Mouse (Mus musculus) liver, postnatal 0 days (tissue): ENCODE measurements around the gene Mxra8. TPM values are rescaled to one million over a fixed set of nuclear protein-coding genes. Genes with fewer than 3 reads are reported as not detected.

Experiments used
- ATAC-seq: fragments of 200-750 bp; cut with Nextera tagmentation; 2 replicates; pipeline ENCODE4 v1.8.0; 2017; ENCODE audit warnings: mild to moderate bottlenecking, moderate library complexity
- DNase-seq: peaks from one replicate; pipeline ENCODE4 v3.0.0-alpha.2; 2016
- H3K27ac ChIP-seq: fragments of 300-500 bp; sonication (generic); 2 replicates; pipeline ENCODE4 v1.5.1; 2014; ENCODE audit warnings: antibody characterized with exemption, moderate library complexity, mild to moderate bottlenecking, low read depth
- H3K27me3 ChIP-seq: fragments of 300-500 bp; sonication (generic); 2 replicates; pipeline ENCODE4 v1.6.1; 2014; ENCODE audit warnings: low read length, control low read depth, mixed read lengths; ENCODE audit not compliant: insufficient read depth
- H3K36me3 ChIP-seq: fragments of 300-500 bp; sonication (generic); replicated peaks from 2 replicates; pipeline ENCODE4 v1.6.1; 2014; ENCODE audit warnings: mild to moderate bottlenecking, control low read depth, low read length, moderate library complexity, mixed read lengths; ENCODE audit not compliant: insufficient read depth
- H3K4me1 ChIP-seq: fragments of 300-500 bp; sonication (generic); 2 replicates; pipeline ENCODE4 v1.6.1; 2014; ENCODE audit warnings: antibody characterized with exemption, mild to moderate bottlenecking, control low read depth; ENCODE audit not compliant: insufficient read depth
- H3K4me2 ChIP-seq: fragments of 300-500 bp; sonication (generic); 2 replicates; pipeline ENCODE4 v1.6.1; 2014; ENCODE audit warnings: low read depth, mild to moderate bottlenecking, low read length, moderate library complexity, mixed read lengths
- H3K4me3 ChIP-seq: fragments of 300-500 bp; sonication (generic); 2 replicates; pipeline ENCODE4 v1.5.1; 2014; ENCODE audit warnings: low read depth, low read length
- H3K9ac ChIP-seq: fragments of 300-500 bp; sonication (generic); replicated peaks from 2 replicates; pipeline ENCODE4 v1.6.1; 2014; ENCODE audit warnings: mild to moderate bottlenecking, moderate library complexity
- H3K9me3 ChIP-seq: fragments of 300-500 bp; sonication (generic); 2 replicates; pipeline ENCODE4 v1.6.1; 2016; ENCODE audit warnings: mild to moderate bottlenecking, control low read depth, low read length, mixed read lengths
- CTCF ChIP-seq: sonication (generic); IDR thresholded peaks from 2 replicates; pipeline ENCODE4 v1.5.1; 2016; ENCODE audit warnings: antibody characterized with exemption, low read depth
- EP300 ChIP-seq: IDR thresholded peaks from 2 replicates; pipeline ENCODE4 v1.6.1; 2016; ENCODE audit warnings: antibody characterized with exemption, low read depth, mild to moderate bottlenecking
- WGBS: fragments of 180-500 bp; shearing (Covaris S2); extraction: QIAGEN DNeasy Blood & Tissue Kit; methylation state at CpG from one replicate; pipeline ENCODE4 v1.1.7; 2014; ENCODE audit not compliant: insufficient replicate concordance; 5-methylcytosine and 5-hydroxymethylcytosine counted together
- polyA plus RNA-seq: library from polyadenylated mRNA; unstranded; fragments of >200 nt; fragmentation: Nextera tagmentation; extraction: Ambion mirVana; gene quantifications from 2 replicates; pipeline ENCODE4 v1.2.1, GENCODE M21; 2015

Gene Mxra8
- polyA plus RNA-seq, 1 experiment from 2014 or later, result 14.4 TPM

DNA sequence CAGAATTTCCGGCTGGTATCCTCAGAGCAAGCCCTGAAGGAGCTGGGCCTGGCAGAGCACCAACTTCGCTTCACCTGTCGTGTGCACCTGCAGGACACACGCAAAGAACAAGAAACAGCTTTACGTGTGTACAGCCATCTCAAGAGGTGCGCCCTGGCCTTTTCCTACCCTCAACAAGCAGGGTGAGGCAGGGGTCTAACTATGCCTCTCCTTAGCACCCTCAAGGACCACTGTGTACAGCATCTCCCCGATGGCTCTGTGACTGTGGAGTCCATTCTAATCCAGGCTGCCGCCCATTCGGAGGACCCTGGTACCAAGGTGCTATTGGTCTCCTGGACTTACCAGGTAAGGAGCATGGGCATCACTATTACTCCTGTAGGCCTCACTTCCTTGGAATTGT is 48.7 kb downstream of the Mxra8 start:
- Histone ChIP-seq H3K4me3 (no peak overlapping the region), H3K4me2 (no peak overlapping the region), H3K9me3 (no peaks in the 10 kb centered on the region), H3K27me3 (no peaks in the 10 kb centered on the region), H3K4me1 (peaks cover 19% of the 10 kb centered on the region), H3K27ac (no peak overlapping the region), H3K9ac (no peak overlapping the region), H3K36me3 (peaks cover 40% of the 10 kb centered on the region)
- 90% methylated on average over 9 of the region's 9 CpGs for WGBS
- TF ChIP-seq EP300 (no peak), CTCF (no peak)
- ATAC-seq, result no peak
- DNase-seq, result no peak

DNA sequence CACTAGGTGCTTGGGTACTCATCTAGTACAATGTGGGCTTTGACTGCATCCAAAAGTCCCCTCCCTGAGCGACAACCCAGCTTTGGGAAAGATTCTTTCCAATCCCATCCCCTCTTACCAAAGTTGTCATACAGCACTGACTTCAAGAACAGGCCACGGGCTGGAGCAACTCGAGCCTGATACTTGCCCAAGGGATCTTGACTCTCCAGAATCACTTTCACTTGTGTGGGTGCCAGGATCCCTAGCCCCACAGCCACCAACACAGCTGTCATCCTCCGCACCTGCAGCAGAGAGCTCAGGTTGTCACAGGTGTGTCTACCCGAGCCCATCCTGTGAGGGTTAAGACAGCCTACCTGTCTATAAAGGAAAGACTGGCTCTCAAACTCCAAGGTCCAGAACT is 49.8 kb downstream of the Mxra8 start:
- peaks cover 29% of the 10 kb centered on the region for H3K4me1 ChIP-seq
- no peaks in the 10 kb centered on the region for H3K9me3 ChIP-seq
- peaks cover 40% of the 10 kb centered on the region for H3K36me3 ChIP-seq
- no peak for TF ChIP-seq CTCF
- TF ChIP-seq EP300, result no peak
- H3K9ac ChIP-seq, result no peak overlapping the region
- no peak overlapping the region for H3K4me2 ChIP-seq
- DNase-seq (no peak), ATAC-seq (no peak)
- WGBS, result 84% methylated on average over 5 of the region's 5 CpGs
- H3K4me3 ChIP-seq, result no peak overlapping the region
- no peak overlapping the region for H3K27ac ChIP-seq
- no peaks in the 10 kb centered on the region for H3K27me3 ChIP-seq

DNA sequence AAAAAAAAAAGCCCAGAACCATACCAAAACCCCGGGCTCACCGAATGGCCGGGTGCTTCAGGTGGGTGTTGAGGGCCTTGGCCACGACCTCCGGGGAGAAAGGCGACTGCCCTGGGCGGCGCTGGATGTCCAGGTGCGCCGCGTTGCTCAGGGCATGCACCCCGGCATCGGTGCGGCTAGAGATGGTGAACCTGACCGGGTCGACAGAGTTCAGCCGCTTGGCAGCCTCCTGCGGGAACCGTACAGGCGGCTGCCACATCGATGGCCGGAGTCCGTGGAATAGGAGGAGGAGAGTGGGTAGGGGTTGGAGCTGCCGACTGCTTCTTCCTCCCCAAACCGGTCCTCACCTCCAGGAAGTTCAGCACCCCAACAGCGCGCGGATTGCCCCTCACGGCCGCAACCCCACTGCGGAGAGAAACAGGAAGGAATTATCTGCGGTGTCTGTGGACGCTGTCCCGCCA is 51.6 kb downstream of the Mxra8 start:
- H3K4me2 ChIP-seq, result peak overlapping the region; percentile 99
- H3K27ac ChIP-seq, result no peak overlapping the region
- TF ChIP-seq CTCF, result no peak
- no peak for TF ChIP-seq EP300
- peaks cover 44% of the 10 kb centered on the region for H3K4me1 ChIP-seq
- peak overlapping the region; percentile 69 for H3K9ac ChIP-seq
- ATAC-seq, result no peak
- H3K27me3 ChIP-seq, result no peaks in the 10 kb centered on the region
- peak overlapping the region; percentile 95 for H3K4me3 ChIP-seq
- under 1% methylated on average over 34 of the region's 34 CpGs for WGBS
- peak; percentile 50 for DNase-seq
- H3K36me3 ChIP-seq, result peaks cover 29% of the 10 kb centered on the region
- H3K9me3 ChIP-seq, result no peaks in the 10 kb centered on the region

DNA sequence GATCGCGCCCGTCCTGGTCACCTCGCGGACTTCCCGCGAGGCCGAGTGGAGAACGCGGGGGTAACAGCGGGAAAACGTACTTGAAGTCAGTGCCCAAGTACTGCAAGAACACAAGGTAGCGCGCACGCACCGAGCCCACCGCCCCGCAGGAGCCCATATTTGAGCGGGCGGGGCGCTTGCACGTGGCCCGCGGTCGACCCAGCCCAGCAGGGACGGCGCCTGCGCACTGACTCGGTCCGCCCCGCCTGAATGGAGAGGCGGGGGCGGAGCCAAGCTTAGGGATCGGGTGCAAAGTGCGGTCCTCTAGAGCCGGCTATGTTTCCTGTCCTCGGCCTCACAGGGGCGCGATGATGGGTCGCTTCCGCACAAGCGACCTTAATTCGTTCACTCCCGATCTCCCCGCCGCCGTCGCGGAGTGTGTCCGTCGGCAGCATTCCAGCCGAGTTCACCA is 52.1 kb downstream of the Mxra8 start, which contains the start of the genes Pusl1 and Acap3:
Gene Pusl1 (minus strand): TSS at position 231 of the 451 bp plus-strand sequence.
Gene Acap3 (plus strand): TSS at position 272 of the 451 bp plus-strand sequence.
- Histone ChIP-seq H3K9me3 (no peaks in the 10 kb centered on the region), H3K9ac (peak within 1 kb of the TSS; percentile 98), H3K4me2 (peak within 1 kb of the TSS; percentile 99), H3K27me3 (no peaks in the 10 kb centered on the region), H3K4me1 (peaks cover 44% of the 10 kb centered on the region), H3K36me3 (peaks cover 34% of the 10 kb centered on the region), H3K4me3 (peak within 1 kb of the TSS; percentile 95), H3K27ac (peak within 1 kb of the TSS; percentile 100)
- no peak for TF ChIP-seq CTCF
- TF ChIP-seq EP300, result no peak
- DNase-seq (peak; percentile 98), ATAC-seq (peak; percentile 90)
- under 1% methylated on average over 52 of the region's 52 CpGs for WGBS

DNA sequence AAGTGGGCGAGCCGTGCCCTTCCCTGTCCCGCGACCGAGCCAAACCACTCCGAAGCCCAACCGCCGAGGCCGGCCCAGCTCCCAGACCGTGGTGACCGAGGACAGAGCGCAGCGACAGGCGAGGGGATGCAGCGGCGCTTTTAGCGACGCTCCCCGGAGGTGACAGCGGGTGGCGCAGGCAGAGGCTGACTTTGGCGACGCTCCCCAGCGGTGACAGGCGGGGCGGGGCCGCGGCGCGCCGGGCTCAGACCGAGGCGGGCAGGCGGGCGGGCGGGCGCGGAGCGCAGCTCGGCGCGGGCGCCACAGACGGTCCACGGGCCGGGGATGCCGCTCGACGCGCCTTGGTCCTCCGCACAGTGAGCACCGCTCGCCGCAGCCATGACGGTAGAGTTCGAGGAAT is 52.5 kb downstream of the Mxra8 start:
- Histone ChIP-seq H3K9me3 (no peaks in the 10 kb centered on the region), H3K27ac (peak overlapping the region; percentile 100), H3K9ac (peak overlapping the region; percentile 98), H3K36me3 (peaks cover 34% of the 10 kb centered on the region), H3K4me3 (peak overlapping the region; percentile 95), H3K4me2 (peak overlapping the region; percentile 99), H3K4me1 (peaks cover 44% of the 10 kb centered on the region), H3K27me3 (no peaks in the 10 kb centered on the region)
- 0% methylated on average over 40 of the region's 56 CpGs for WGBS
- TF ChIP-seq CTCF (peak; percentile 44), EP300 (no peak)
- DNase-seq (peak; percentile 91), ATAC-seq (peak; percentile 92)

DNA sequence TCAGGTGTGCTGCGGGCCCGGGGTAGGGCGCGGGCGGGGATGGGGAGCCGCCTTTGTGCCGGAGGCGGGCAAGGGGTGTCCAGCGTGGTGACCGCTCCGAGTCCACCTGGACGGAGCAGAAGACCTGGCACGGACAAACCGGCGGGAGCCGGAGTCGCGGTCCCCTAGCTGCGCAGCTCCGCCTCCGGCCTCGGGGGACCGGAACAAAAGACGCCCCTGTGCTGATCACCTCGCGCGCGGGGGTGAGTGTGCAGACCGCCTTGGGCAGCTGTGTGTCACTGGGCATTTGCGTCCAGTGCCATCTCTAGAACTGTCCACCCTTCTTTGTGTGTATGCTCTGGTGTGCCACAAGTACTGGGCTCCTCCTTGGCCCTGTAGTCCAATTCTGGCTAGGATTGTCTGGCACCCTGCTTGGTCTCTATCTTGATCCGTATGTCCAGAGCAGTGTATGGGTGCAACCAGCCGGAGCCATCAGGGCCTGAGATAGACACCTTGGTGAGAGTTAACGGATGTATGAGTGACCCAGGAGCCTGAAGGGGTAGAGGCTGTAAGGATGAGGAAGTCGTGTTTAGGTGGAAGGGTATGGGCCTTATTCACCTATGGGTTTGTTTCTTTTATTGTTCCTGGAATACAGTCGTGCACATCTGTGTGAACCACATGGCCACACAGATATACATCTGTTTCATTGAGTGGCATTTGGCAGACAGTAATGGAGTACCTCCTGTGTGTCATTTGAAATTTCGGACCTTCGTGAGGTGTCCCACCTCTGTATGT is 53.1 kb downstream of the Mxra8 start:
- peaks cover 44% of the 10 kb centered on the region for H3K4me1 ChIP-seq
- H3K9me3 ChIP-seq, result no peaks in the 10 kb centered on the region
- peak overlapping the region; percentile 99 for H3K4me2 ChIP-seq
- no peaks in the 10 kb centered on the region for H3K27me3 ChIP-seq
- ATAC-seq, result peak; percentile 22
- peak overlapping the region; percentile 100 for H3K27ac ChIP-seq
- peaks cover 29% of the 10 kb centered on the region for H3K36me3 ChIP-seq
- TF ChIP-seq EP300, result no peak
- no peak for TF ChIP-seq CTCF
- peak; percentile 54 for DNase-seq
- peak overlapping the region; percentile 98 for H3K9ac ChIP-seq
- H3K4me3 ChIP-seq, result peak overlapping the region; percentile 95
- WGBS, result 5% methylated on average over 36 of the region's 37 CpGs
